Mouse (Mus musculus) midbrain, postnatal 0 days (tissue): ENCODE measurements around the gene P2rx4. TPM values are rescaled to one million over a fixed set of nuclear protein-coding genes. Genes with fewer than 3 reads are reported as not detected.

Experiments used
- ATAC-seq: fragments of 200-750 bp; cut with Nextera tagmentation; 2 replicates; pipeline ENCODE4 v1.8.0; 2017; ENCODE audit warnings: moderate number of reproducible peaks, mild to moderate bottlenecking, moderate TSS enrichment, moderate library complexity; ENCODE audit not compliant: low FRiP score
- DNase-seq: peaks from one replicate; pipeline ENCODE4 v3.0.0-alpha.2; 2015; ENCODE audit warnings: low spot score
- H3K27ac ChIP-seq: fragments of 300-500 bp; sonication (generic); 2 replicates; pipeline ENCODE4 v1.5.1; 2014; ENCODE audit warnings: low read depth, mild to moderate bottlenecking, low read length, mixed read lengths
- H3K27me3 ChIP-seq: fragments of 300-500 bp; sonication (generic); 2 replicates; pipeline ENCODE4 v1.6.1; 2014; ENCODE audit warnings: low read length, control low read depth, mixed read lengths; ENCODE audit not compliant: insufficient read depth
- H3K36me3 ChIP-seq: fragments of 300-500 bp; sonication (generic); 2 replicates; pipeline ENCODE4 v1.6.1; 2014; ENCODE audit warnings: low read length, control low read depth, mixed read lengths; ENCODE audit not compliant: insufficient read depth
- H3K4me1 ChIP-seq: fragments of 300-500 bp; sonication (generic); 2 replicates; pipeline ENCODE4 v1.6.1; 2014; ENCODE audit warnings: mild to moderate bottlenecking, control low read depth, antibody characterized with exemption, low read length, mixed read lengths; ENCODE audit not compliant: insufficient read depth
- H3K4me2 ChIP-seq: fragments of 300-500 bp; sonication (generic); 2 replicates; pipeline ENCODE4 v1.6.1; 2014; ENCODE audit warnings: low read depth, mild to moderate bottlenecking, low read length, mixed read lengths; ENCODE audit not compliant: poor library complexity, severe bottlenecking
- H3K4me3 ChIP-seq: fragments of 300-500 bp; sonication (generic); 2 replicates; pipeline ENCODE4 v1.5.1; 2014; ENCODE audit warnings: low read depth, mild to moderate bottlenecking, low read length, moderate library complexity
- H3K9ac ChIP-seq: fragments of 300-500 bp; sonication (generic); replicated peaks from 2 replicates; pipeline ENCODE4 v1.6.1; 2014; ENCODE audit warnings: mild to moderate bottlenecking, low read length, moderate library complexity, mixed read lengths; ENCODE audit not compliant: poor library complexity, severe bottlenecking
- H3K9me3 ChIP-seq: fragments of 300-500 bp; sonication (generic); 2 replicates; pipeline ENCODE4 v1.6.1; 2016; ENCODE audit warnings: low read length, control low read depth
- CTCF ChIP-seq: IDR thresholded peaks from 2 replicates; pipeline ENCODE4 v1.5.1; 2016; ENCODE audit warnings: antibody characterized with exemption, mild to moderate bottlenecking
- WGBS: fragments of 180-500 bp; shearing (Covaris S2); extraction: QIAGEN DNeasy Blood & Tissue Kit; methylation state at CpG from one replicate; pipeline ENCODE4 v1.1.7; 2014; 5-methylcytosine and 5-hydroxymethylcytosine counted together
- polyA plus RNA-seq: library from polyadenylated mRNA; unstranded; fragments of >200 nt; fragmentation: Nextera tagmentation; extraction: Ambion mirVana; gene quantifications from 2 replicates; pipeline ENCODE4 v1.2.1, GENCODE M21; 2015
- total RNA-seq: library from RNA; depleted of rRNA; stranded (reverse); fragments of >200 nt; gene quantifications from 2 replicates; pipeline ENCODE4 v1.2.3, GENCODE M21; 2014

P2rx4 gene
- total and polyA plus RNA-seq, 2 experiments from 2014 or later = 16.1 to 19.4 TPM

GRCm38 (mm10) chr5:122672298-122672697, 35.0 kb upstream of the P2rx4 start:
- H3K4me1 ChIP-seq = no peaks in the 10 kb centered on the region
- no peak overlapping the region for H3K4me3 ChIP-seq
- 82% methylated on average over 5 of the region's 5 CpGs for WGBS
- no peaks in the 10 kb centered on the region for H3K9me3 ChIP-seq
- no peak for TF ChIP-seq CTCF
- ATAC-seq (no peak), DNase-seq (no peak)
- H3K9ac ChIP-seq = no peak overlapping the region
- H3K4me2 ChIP-seq = no peak overlapping the region
- H3K27ac ChIP-seq = no peak overlapping the region
- H3K36me3 ChIP-seq = no peaks in the 10 kb centered on the region
- no peaks in the 10 kb centered on the region for H3K27me3 ChIP-seq

DNA sequence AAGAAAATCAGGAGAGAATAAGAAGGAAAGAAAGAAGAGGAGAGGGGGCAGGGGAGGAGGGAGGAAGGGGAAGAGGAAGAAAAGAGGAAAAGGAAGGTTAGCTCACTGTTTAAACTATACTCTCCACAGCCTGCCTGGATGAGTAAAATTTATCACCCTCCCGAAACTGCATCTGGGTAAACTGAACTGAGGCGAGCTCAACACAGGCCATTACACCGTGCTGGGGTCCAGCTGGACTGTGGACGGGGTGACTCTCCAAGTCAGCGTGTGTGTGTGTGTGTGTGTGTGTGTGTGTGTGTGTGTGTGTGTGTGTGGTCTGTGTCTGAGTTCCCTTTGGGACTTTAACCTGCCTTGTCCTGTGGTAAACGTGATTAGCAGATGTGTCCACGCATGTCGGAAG, 31.3 kb upstream of the P2rx4 start:
- Histone ChIP-seq H3K27ac (no peak overlapping the region), H3K36me3 (no peaks in the 10 kb centered on the region), H3K4me2 (no peak overlapping the region), H3K4me3 (no peak overlapping the region), H3K9ac (no peak overlapping the region), H3K27me3 (no peaks in the 10 kb centered on the region), H3K4me1 (no peaks in the 10 kb centered on the region), H3K9me3 (no peaks in the 10 kb centered on the region)
- WGBS = 89% methylated on average over 8 of the region's 8 CpGs
- TF ChIP-seq CTCF = no peak
- DNase-seq (no peak), ATAC-seq (no peak)

- Histone ChIP-seq H3K9ac (no peak overlapping the region), H3K4me3 (no peak overlapping the region), H3K4me1 (no peaks in the 10 kb centered on the region), H3K9me3 (no peaks in the 10 kb centered on the region), H3K4me2 (no peak overlapping the region), H3K27me3 (no peaks in the 10 kb centered on the region), H3K27ac (no peak overlapping the region), H3K36me3 (no peaks in the 10 kb centered on the region)
- DNase-seq (no peak), ATAC-seq (no peak)
- 96% methylated on average over 9 of the region's 9 CpGs for WGBS
- TF ChIP-seq CTCF = no peak
These were observed 29.4 kb upstream of the P2rx4 start for GRCm38 (mm10) chr5:122677983-122678382.

- TF ChIP-seq CTCF = no peak
- no peak for ATAC-seq
These were observed 27.5 kb upstream of the P2rx4 start for GRCm38 (mm10) chr5:122679881-122680280.

DNA sequence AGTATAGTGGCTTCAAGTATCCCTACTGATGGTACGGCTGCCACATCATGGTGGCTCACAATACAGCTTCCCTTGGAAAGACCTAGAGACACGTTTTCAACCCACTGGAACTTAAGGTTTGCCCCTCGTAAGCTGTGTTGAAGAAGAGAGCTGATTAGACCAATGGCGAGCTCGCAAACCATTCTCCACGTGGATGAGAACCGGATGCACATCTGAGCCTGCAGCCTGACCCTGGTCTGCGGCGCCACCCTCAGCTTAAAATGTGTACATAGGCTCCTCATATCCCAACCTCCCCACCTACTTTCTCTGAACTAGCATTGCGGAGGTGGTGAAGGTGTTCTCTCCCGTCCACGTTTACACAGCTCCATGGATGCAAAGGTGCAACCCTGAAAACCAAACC, 26.1 kb upstream of the P2rx4 start:
- ATAC-seq = no peak
- Histone ChIP-seq H3K36me3 (no peaks in the 10 kb centered on the region), H3K27me3 (no peaks in the 10 kb centered on the region), H3K4me3 (no peak overlapping the region), H3K4me2 (no peak overlapping the region), H3K4me1 (no peaks in the 10 kb centered on the region), H3K27ac (no peak overlapping the region), H3K9me3 (no peaks in the 10 kb centered on the region), H3K9ac (no peak overlapping the region)
- DNase-seq = no peak
- TF ChIP-seq CTCF = no peak
- WGBS = 86% methylated on average over 12 of the region's 12 CpGs

More at GRCm38 (mm10) chr5:122679881-122680280, 27.5 kb upstream of the P2rx4 start:
- no peaks in the 10 kb centered on the region for H3K9me3 ChIP-seq
- DNase-seq = no peak
- H3K27ac ChIP-seq = no peak overlapping the region
- H3K9ac ChIP-seq = no peak overlapping the region
- no peaks in the 10 kb centered on the region for H3K4me1 ChIP-seq
- H3K27me3 ChIP-seq = no peaks in the 10 kb centered on the region
- 87% methylated on average over 8 of the region's 8 CpGs for WGBS
- no peak overlapping the region for H3K4me2 ChIP-seq
- no peak overlapping the region for H3K4me3 ChIP-seq
- H3K36me3 ChIP-seq = no peaks in the 10 kb centered on the region

- H3K9me3 ChIP-seq = no peaks in the 10 kb centered on the region
- H3K4me1 ChIP-seq = no peaks in the 10 kb centered on the region
- H3K9ac ChIP-seq = no peak overlapping the region
- no peak for TF ChIP-seq CTCF
- WGBS = 80% methylated on average over 10 of the region's 10 CpGs
- no peak overlapping the region for H3K4me3 ChIP-seq
- ATAC-seq = no peak
- no peak overlapping the region for H3K27ac ChIP-seq
- H3K4me2 ChIP-seq = no peak overlapping the region
- H3K27me3 ChIP-seq = no peaks in the 10 kb centered on the region
- H3K36me3 ChIP-seq = no peaks in the 10 kb centered on the region
- DNase-seq = no peak
These were observed 23.4 kb upstream of the P2rx4 start for GRCm38 (mm10) chr5:122683926-122684325.
